Mouse (Mus musculus): ENCODE data around the gene Cgas.

Cgas gene

DNA sequence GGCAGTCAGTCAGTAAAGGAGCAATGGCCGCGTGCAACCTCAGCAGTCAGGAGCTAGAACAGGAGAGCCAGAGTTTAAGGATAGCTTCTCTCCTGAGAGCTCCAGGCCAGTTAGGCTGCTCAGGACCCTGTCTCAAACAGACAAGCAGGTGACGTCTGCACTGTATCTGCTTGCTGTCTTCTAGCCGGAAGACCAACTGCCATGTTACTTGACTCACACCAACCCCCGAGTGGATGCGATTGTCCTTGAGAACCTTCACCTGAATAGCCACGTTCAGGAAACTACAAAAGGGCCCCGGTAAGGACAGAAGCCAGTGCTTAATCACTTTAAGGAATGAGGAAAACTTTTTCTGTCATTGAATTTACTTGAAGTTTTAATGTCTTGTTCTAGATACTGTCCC is 14.0 kb upstream of the Cgas start:
- no peak for ATAC-seq (ENCODE audit: low TSS enrichment)

DNA sequence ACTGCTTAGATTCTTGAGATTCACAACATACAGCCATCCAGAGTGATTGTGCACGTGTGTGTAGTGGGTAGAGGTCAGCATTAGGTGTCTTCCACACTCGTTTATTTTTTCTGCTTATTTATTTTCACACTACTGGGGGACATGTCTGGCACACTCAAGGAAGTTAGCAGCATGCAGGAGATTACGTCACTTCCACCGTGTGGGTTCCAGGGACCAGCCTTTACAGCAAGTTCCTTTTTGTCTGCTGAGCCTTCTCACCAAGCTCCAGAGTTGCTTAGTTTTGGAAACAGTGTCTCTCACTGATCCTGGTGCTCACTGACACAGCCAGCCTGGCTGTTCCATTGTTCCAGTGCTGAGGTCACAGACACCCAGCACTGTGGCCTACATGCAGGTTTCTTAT is 8.3 kb upstream of the Cgas start:
- no peak for ATAC-seq (ENCODE audit: low TSS enrichment)

GRCm38 (mm10) chr9:78450404-78450803 is 7.4 kb upstream of the Cgas start:
- no peak for ATAC-seq (ENCODE audit: low TSS enrichment)

DNA sequence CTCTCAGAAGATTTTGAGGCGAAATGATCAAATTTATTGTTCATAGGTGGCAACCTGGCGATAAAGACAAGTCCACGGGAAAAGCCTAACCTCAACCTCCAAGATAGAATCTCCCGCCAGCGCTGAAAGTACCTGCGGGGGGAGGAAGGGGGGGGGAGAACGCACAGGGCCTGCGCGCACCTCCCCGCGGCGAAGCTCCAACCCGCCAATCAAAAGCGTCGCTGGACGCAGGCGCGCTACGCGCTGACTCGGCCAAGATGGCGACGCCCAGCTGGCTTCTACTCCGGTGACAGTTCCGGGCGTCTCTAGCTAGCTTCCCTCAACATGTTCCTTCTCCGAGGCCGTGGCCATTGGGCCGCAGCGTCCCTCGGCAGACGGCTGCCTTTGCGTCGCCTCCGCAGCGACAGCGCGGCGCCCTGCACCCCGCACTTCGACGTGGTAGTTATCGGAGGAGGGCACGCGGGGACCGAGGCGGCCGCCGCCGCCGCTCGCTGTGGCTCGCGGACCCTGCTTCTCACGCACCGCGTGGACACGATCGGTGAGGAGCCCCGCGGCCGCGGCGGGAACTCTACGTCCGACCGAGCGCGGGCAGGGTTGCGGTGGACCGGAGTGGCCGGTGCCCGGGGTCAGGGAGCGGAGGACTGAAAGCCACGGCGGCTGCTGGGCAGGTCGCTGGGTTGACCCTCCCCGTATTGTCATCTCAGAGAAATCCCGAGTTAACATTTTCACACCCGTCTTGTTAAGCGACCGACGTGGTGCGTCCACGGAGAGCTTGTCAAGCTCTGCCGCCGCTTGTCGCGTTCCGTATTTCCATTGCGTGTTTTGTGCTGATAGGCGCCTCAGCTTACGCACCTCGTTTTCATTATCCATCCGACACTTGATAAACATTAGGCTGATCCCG is 5.2 kb upstream of the Cgas start, which contains the start of the genes Mto1 and Gm17324:
Gene Mto1 (plus strand): TSS at position 236 of the 901 bp plus-strand sequence.
Gene Gm17324 (minus strand): TSS at position 814 of the 901 bp plus-strand sequence.
- peak; percentile 96 for ATAC-seq (ENCODE audit: low TSS enrichment)

- ATAC-seq (ENCODE audit: low TSS enrichment), result no peak; the same call in 1 of the 2 replicates
Measured at GRCm38 (mm10) chr9:78447606-78447972, 4.6 kb upstream of the Cgas start.

DNA sequence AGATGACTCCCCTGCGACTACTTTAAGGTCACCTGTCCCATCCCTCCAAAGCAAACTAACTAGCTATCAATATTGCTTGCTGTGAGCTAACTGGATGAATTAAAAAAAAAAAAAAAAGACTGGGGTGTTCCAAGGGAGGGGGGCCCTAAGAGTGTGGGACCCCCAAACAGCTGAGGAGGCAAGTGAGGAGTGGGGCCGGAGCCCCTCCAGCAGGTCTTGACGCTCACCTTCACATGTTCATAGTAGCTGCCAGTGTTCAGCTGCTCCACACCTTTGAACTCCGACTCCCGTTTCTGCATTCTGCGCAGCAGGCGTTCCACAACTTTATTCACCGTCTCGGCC is 829 bp downstream of the Cgas start:
- ATAC-seq (ENCODE audit: low TSS enrichment), result no peak

DNA sequence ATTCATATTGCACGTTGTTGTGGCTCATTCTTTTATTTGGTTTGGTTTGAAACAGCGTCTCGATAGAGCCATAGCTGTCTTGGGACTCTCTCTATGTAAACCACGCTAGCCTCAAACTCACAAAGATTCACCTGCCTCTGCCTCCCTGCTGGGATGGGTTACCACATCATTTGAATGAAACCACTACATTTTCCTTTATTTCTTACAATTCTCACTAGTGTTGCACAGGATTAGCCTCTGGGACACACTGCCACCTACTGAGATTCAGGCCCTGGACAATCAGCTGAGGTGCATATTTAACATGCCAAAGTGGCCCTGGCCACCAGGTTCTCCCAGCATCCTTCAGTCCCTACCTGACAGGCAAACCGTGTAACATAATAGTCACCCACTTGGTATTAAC is 3.6 kb downstream of the Cgas start:
- no peak for ATAC-seq (ENCODE audit: low TSS enrichment)

DNA sequence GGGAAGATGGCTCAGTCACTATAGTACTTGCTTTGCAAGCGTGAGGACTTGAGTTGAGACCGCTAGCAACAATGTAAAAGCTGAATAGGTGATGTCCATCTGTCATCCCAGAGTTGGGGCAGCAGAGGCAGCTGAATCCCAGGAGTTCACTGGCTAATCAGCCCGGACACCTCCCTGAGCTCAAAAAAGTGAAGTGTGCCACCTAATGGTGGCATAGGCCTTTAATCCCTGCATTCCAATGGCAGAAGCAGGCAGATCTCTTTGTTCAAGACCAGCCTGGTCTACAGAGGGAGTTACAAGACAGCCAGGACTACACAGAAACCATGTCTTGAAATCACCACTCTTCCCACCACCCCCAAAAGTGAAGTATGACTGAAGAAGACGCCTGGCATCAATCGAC is 10.6 kb downstream of the Cgas start:
- no peak for ATAC-seq (ENCODE audit: low TSS enrichment)

- no peak for ATAC-seq (ENCODE audit: low TSS enrichment)
Measured at GRCm38 (mm10) chr9:78430486-78430885, 12.6 kb downstream of the Cgas start.

DNA sequence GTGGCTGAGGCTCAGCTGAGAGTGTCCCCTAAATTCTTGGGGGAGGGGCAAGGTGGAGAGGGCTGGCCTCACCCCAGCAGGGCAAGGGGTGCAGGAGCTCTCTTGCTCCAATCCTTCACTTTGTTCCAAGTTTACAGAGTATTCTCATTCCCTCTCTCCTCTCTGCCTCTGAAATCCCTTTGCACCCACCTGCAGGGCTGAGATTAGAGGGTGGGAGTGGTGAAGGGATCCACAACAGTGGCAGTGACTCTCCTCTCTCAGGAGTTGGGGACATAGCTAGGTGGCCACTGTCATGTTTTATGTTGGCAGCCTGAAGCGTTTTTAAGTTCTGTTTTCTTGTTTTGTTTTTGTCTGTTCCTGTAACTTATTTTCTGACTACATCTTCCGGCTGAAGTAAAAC is 13.5 kb downstream of the Cgas start:
- ATAC-seq (ENCODE audit: low TSS enrichment), result no peak

DNA sequence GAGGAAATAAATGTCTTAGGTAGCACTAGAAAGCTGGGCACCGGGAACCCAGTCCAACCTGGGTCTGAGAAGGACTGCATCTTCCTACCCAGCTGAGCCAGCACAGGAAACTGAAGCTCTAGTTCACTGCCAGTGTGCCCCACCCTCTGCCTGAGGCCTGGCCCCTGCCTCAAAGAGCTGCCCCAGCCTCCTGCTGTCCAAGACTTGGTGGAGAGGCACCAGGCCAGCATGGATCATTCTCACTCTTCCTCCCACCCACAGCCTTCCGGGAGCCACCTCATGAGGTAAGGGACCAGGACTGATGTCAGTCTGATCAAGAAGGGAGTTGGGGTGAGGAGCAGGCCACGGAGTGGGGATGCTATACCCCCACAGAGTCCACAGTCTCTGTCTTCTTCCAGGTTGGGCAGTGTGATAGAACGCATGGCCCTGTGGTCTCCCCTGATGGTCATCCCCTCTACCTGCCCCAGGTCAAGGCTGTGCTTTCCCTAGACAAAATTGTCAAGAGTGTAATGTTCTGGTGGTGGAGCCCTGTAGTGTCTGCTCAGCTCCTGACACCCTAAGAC is 14.1 kb downstream of the Cgas start:
- ATAC-seq (ENCODE audit: low TSS enrichment), result no peak

- no peak for ATAC-seq (ENCODE audit: low TSS enrichment)
Measured at GRCm38 (mm10) chr9:78428185-78428584, 14.9 kb downstream of the Cgas start.

DNA sequence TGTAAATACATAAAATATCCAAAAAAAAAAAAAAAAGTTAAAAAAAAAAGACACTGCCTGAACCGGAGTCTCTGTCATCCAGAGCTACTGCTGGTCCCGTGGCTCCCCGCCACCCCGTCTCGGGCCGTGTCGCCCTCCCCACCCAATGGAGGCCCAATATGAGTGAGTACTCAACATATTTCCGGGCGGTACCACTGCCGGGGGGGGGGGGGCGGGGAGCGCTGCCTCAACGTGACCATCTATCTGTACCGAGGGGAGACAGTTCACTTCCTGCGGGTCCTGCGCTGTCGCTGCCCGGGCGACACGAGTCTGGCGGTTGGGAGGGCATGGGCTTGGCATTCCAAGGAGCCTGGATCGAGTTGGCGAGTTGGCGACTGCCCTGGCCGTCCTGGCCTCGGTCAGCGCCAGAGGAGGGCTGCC is 15.7 kb downstream of the Cgas start:
- peak; percentile 55 for ATAC-seq (ENCODE audit: low TSS enrichment)

DNA sequence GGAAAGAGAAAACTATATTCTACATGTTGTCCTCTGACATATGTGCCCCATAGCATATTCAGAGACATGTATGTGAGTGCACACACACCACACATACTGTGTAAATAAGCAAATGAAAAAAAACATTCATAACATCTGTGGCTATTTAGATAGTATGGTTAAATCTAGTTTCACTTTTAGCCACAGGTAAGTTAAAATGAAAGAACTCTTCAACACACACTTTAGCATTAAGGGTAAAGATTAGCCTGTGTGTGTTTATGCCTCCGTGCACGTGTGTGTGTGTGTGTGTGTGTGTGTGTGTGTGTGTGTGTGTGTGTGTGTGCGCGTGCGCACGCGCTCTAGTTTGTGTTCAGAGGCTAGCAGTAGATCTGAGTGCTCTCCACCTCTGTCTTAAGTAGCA is 41.4 kb downstream of the Cgas start:
- no peak for ATAC-seq (ENCODE audit: low TSS enrichment)

DNA sequence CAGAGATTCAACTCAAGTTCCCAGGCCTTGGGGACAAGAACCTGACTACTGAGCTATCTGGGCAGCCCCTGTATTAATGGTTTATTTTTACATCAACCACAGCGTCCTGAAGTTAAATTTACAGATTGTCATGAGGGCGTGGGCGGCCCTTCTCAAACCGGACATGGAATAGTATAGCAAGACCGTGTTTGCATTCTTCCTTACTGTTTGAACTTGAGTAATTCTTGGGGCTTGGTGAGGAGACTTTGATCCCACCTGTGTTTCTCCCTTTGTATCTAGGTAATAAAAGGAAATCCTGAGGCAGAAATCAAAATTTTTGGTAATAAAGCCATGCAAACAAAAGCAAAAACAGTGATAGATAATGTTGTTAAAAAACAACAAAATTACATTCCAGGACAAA is 42.5 kb downstream of the Cgas start:
- no peak for ATAC-seq (ENCODE audit: low TSS enrichment)

GRCm38 (mm10) chr9:78396517-78396916 is 46.5 kb downstream of the Cgas start:
- ATAC-seq (ENCODE audit: low TSS enrichment), result no peak

DNA sequence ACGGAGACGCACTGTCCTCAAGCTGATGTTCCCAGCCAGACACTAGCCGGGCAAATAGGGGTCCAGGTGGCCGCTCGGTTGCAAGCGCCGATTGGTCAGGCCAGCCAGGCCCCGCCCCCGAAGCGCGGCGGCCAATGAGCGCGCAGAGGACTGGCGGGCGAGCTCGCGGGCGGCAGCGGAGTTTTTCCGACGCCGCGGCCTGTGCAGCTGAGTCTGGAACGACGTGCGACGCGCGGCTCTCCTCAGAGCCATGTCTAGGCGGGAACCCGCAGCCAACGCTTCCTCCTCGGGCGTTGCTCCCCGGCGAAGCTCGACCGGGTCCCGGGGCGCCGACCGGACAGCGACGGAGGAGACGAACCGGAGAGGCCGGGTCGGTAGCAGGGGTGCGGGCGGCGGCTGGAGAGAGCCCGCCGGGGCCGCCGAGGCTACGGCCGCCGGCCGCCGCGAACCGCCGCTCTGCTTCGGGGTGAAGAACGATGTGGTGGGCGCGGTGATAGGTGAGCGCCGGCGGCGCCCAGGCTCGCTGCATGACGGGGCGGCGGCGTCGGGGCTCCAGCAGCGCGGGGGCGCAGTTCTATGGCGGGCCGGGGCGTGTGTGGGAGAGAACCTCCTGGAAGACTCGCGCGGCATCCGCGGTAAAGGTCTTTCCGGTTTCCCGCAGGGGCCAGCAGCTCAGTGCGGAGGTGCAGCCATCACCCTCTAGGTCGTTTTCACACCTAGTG is 47.2 kb downstream of the Cgas start, which contains the start of gene Ddx43:
Gene Ddx43 (plus strand): TSS at position 148 of the 722 bp plus-strand sequence.
- ATAC-seq (ENCODE audit: low TSS enrichment), result peak; percentile 83

GRCm38 (mm10) chr9:78395244-78395629 is 47.8 kb downstream of the Cgas start:
- no peak for ATAC-seq (ENCODE audit: low TSS enrichment)

DNA sequence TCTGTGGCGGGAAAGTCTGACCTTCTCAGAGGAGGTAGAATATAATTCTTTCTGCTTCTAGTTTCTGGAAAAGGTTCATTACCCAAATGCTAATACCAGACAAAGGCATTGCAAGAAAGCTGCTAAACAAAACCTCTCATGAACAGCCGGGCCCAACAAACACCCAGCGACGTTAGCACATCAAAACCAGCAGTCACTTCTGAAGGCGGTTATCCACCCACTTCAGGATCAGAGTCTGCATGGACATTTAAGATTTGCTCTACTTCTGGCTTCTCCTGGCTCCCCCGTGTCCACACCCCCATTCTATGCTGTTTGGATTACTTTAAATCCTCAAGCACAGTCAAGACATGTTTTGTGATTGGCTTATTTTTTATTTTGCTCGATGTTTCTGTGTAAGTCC is 48.4 kb downstream of the Cgas start:
- peak; percentile 78 for ATAC-seq (ENCODE audit: low TSS enrichment)

DNA sequence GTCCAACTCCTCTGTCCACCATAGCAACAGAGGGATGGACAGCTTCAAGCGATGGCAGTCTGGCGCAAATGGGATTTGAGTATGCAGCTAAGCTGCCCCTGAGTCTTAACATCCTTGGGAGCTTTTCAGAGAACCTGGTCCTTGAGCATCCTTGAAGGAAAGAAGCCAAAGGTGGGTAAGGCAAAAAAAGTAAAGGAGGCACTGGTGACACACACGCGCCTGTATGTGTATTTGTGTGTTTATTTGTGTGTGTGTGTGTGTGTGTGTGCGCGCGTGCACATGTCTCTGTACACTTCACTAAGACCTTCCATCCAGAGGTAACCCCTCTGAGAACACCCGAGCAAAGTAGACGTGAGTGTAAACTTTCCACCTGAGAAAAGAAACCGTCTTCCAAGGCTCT is 49.3 kb downstream of the Cgas start:
- no peak for ATAC-seq (ENCODE audit: low TSS enrichment)

DNA sequence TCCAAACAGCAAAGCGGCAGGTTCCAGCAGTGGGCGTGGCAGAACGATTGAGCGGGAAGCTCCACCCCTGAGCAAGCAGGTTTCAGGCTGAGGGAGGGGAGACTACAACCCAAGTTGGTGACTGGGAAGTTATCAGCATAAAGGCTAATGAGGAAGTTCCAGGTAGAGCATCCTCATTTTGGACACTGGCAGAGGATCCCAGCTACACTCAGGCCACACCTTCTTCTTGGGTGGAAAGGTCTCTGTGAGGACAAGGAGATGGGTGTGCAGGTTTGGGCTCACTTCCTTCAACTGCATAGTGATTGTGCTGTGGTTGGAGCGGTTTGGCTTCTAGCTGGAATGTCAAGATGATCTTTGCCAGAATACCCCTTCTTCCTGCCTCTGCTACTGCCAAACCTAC is 53.1 kb downstream of the Cgas start:
- no peak for ATAC-seq (ENCODE audit: low TSS enrichment)

DNA sequence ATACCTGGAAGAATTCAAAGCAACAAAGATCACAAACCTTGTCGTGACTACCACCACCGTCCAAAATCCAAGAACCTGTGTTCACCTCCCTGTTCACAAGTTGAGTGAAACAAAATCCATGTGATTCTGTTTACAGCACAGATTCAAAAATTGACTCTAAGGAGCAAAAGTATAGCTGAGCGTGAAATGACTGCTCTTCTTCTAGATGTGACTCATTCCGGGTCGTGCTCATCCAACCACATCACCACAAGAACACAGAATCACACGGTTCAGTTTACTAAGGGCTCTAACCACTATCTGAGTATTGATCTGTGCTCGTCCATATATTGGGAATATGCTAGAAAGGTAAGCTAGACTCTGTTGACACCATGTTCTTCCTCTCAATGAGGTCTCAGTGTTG is 56.1 kb downstream of the Cgas start:
- ATAC-seq (ENCODE audit: low TSS enrichment), result no peak

DNA sequence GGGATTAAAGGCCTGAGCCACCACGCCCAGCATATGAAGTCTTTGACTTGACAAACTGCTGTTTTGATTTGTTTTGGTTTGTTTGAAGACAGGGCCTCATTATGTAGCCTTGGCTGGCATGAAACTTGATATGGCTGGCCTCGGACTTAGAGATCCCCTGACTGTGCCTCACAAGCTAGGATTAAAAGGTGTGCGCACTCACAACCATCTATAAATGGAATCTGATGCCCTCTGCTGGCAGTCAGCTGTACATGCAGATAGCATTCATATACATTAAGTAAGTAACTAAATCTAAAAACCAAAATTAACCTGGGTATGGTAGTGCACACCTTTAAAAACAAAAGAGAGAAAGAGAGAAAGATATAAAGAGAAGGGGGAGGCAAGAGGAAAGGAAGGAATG is 57.1 kb downstream of the Cgas start:
- ATAC-seq (ENCODE audit: low TSS enrichment), result no peak

Data from frontal cortex, adult (tissue).